Mouse (Mus musculus) left cerebral cortex, postnatal 14 days (tissue): Measurements from ENCODE around the gene Cpvl. TPM values are rescaled to one million over a fixed set of nuclear protein-coding genes. Genes with fewer than 3 reads are reported as not detected.

ENCODE experiments used
- DNase-seq, 2 experiments: peaks; one replicate each; pipeline ENCODE4 v3.0.0; 2021 to 2022; ENCODE audit warnings: low spot score in 2 of 2, mixed read lengths in 1 of 2
- intact Hi-C: fragments of 180-260 bp; cut with DNase I; formaldehyde crosslinking; loops from one replicate; pipeline ENCODE4 v1.15.1; 2025
- total RNA-seq, 2 experiments: library from RNA; stranded (reverse); gene quantifications; 2 replicates each; pipeline ENCODE4 v1.2.3; 2021

The Cpvl gene
- total RNA-seq, 2 experiments from 2014 or later: not detected

- intact Hi-C loops: loop anchor here (5.0 kb wide), 1 partner anchor 33 kb away; the partner anchor contains the start of gene Tril
These were observed 123.3 kb downstream of the Cpvl start for GRCm38 (mm10) chr6:53854971-53855856.

GRCm38 (mm10) chr6:53854226-53854625, 124.2 kb downstream of the Cpvl start:
- intact Hi-C loops: no loop called here
- DNase-seq: peak; percentile 8 to 23

More at GRCm38 (mm10) chr6:53854971-53855856, 123.3 kb downstream of the Cpvl start:
- peak; percentile 17 to 21 for DNase-seq

- no peak for DNase-seq
- intact Hi-C loops: no loop called here
These were observed 124.9 kb downstream of the Cpvl start for GRCm38 (mm10) chr6:53853546-53853945.

DNA sequence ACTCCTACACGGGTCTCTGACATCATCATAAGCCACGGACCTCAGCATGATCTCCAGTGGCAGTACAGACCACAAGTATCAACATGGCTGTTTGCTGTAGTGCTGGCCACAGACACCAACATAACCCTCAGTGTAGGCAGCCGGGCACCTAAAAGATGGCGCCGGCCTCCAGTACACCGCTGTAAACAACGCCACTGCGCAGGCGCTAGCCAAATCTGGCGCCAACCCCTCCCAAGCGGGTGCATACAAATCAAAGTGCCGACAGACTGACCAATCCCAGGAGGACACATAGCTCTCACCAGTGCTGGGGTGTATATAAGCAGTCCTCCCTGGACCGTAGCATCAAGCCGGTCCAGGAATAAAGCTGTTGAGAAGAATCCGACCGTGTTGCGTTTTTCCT, 133.8 kb downstream of the Cpvl start:
- DNase-seq: no peak
- intact Hi-C loops: no loop called here

DNA sequence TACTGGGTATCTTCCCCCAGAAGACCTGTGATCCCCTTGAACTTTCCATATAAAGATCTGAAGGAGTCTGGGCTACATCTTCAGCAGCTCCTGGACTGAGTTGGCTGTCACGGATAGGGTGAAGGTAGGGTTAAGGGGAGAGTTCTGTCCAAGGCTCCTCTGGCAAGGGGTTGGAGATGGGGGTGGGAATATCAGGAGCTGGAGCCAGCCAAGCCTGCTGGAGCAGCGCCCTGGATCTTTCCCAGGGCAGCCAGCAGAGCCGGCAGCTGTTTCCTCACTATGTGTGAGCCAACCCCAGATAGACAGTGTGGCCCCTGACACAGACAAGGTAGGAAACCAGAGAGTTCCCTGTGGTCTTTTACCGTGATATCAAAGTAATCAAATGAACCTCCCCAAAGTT, 153.3 kb downstream of the Cpvl start:
- intact Hi-C loops: no loop called here
- peak in 1 of 2 experiments; percentile 27 for DNase-seq

Other genes with a start within 250 kb of the Cpvl start
- gene Tril, start 157.8 kb downstream of the Cpvl start, total RNA-seq: 10 to 100 TPM; 43.0 to 47.2 TPM
- 10 to 100 TPM; 45.0 to 51.2 TPM for gene Chn2, start 60.9 kb upstream of the Cpvl start, total RNA-seq